Mouse (Mus musculus) lung, postnatal 14 days (tissue): ENCODE measurements at regions not wholly inside any gene's neighbourhood (a gene's known extent, or its start where the extent isn't known, plus 50 kb on each side); places are given as distances from the start of the nearest gene placed in this dataset.

ENCODE experiments used
- DNase-seq: peaks from one replicate; pipeline ENCODE4 v3.0.0; 2021

GRCm38 (mm10) chr10:53434376-53435171, 54.8 kb upstream of the Cep85l start:
- DNase-seq: no peak

- DNase-seq: no peak
These were observed 53.0 kb upstream of the Cep85l start for GRCm38 (mm10) chr10:53432794-53433193.

GRCm38 (mm10) chr10:53429539-53430344, 50.0 kb upstream of the Cep85l start:
- no peak for DNase-seq
